Mouse (Mus musculus): ENCODE results near the gene Fgd5.

DNA sequence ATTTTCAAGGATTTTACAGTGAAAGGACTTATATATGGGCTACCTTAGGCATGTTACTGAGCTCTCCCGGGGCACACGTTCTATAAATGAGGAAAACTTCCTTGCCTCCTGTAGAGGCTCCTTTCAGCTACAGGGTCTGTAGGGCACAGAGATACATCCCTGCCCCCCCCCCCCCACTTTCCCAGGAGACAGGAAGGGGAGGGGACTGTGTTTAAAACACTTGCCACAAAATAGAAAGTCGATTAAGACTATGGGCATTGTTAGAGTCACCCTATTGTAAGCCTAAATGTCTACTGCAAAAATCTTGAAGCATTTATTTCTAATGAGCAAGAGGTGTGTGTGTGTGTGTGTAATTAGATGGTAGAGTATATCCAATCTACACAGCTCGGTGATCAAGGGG, 111.8 kb downstream of the Fgd5 start:
- TF ChIP-seq POLR2A (IDR thresholded peaks at IDR 0.05; ENCODE audit: borderline replicate concordance, control insufficient read depth, low read depth, low read length): no peak
- TF ChIP-seq CTCF (IDR thresholded peaks at IDR 0.05; ENCODE audit: control insufficient read depth, insufficient read depth, low read length): no peak

Data from bone marrow, adult 2 months (tissue).